Mouse (Mus musculus) thymus, postnatal 25 days (tissue): Measurements from ENCODE around the gene Ntm.

Experiments used
- DNase-seq: peaks from one replicate; pipeline ENCODE4 v3.0.0; 2022

The Ntm gene

DNA sequence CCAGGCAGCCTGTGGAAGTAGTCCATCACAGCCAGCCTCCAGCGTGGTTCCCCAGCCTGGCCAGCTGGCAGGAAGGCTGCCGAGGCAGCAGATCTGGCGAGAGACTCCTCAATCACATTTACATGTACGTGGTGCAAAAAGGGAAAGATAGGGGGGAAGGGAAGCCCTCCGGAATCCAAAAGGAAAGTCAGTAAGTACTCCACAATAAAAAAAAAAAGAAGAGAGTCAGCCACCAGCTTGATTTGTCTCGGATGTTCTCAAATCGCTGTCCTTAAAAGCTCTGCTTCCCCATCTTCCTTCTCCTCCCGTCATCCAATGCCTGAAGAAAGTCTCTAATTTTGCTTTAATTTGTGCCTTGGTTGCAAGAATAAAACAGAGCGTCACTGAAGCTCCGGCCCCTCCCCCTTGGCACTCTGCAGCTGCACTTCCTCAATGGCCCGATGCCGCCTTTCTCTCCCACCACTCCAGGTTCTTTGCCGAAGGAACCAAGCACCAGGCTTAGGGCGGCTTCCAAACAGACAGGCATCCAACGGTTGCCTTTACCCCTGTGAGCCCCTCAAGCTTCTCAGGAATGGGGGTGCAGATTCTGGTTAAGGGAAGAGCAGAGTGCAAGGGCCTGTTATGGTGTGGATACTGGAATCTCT is 212.4 kb downstream of the Ntm start:
- no peak for DNase-seq

DNA sequence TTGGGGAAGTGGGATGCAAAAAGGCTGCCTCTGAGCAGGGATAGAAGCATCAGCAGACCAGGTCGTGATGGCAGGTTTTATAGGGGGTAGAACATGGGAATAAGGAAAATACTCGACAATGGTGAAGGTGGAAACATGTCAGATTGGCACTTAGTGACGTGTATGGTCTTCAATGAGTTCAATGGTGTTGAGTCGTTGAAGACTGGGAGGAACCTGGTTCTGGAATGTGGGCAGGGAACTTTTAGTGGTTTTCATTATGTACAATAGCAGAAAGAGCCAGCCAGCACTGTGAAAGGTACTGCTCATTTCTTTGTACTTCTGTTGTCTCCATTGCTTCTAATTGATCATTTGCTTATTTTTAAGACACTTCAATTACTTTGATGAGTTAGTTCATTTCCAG is 214.9 kb downstream of the Ntm start:
- no peak for DNase-seq

DNA sequence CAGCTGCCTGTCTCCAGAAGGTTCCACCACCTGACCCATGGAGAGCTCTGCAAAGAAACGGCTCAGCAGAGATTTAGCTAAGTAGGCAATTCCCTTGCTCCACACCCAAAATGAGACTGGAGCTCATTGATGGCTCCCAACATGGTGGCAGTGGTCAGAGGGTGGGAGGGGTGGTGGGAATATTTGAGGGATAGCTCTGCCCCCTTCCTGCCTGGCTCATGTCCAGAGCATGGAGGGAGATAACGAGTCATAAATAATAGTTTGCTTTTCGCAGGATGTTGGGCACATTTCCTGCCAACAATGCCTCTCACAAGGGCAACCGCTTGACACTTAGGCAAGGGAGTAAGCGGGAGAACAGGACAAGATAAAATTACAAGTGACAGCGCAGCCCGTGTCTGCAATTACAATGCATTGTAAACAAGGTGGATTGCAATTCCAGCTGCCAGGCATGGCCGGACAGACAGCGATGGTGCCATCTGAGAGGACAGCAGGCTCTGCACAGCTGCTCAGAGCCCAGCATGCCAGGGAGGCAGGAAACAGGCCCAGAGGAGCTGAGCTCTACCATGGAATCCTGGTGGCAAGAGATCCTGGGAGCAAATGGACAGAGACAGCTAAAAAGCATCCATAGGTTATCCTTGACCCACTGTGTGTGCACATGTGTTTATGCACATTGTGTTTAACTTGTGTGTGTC is 224.0 kb downstream of the Ntm start:
- no peak for DNase-seq

DNA sequence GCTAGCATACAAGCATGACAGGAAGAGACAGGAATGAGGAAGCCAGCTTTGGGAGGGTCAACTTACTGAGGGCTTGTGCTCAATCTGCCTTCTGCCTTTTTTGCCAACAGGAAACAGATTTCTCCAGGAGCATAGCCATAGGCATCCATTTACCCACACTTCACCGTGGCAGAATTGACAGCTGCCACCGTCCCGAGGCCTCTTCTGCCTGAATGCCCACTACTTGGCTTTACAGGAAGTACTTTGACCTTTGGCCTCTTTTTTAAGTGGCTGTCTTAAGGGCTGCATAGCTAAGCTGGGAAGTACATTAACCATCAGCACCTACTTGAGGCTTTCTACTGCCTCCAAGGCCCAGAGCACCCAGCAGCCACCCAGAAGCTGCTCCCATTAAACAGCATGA is 226.9 kb downstream of the Ntm start:
- DNase-seq, result no peak

DNA sequence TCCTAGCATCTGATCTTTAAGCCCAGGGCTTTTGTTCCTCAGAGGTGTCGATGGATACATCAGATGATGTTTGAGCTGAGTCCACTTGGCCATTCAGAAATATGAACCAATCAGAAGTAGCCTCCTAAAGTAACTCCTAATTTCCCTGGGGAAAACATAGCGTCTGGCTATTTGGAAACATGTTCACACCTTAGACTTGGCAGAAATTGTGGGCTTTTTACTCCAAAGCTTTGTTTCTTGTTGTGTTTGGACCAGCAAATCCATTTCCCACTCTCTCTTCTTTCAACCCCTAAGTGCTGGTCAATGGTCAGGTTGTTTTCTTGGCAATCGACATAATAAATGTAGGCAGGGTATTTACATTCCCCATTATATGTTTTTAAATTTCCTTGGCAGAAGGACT is 230.0 kb downstream of the Ntm start:
- no peak for DNase-seq

DNA sequence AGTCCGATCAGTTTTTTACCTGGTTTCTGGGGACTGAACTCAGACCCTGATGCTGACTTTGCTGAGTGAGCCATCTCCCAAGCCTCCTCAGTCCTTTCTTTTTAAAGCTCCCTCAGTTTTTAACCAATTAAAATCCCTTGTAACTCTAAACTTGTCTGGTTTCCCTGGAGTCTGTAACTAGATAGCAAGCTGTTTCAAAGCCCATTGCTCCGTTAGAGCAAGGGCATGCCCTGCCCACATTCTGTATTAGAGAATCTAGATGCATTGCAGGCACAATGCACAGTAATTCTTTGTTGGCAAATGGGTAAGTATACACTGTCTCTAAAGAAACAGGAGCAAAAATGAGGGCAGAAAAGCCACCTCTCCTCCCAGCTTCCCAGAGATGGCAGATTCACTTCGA is 231.3 kb downstream of the Ntm start:
- no peak for DNase-seq

DNA sequence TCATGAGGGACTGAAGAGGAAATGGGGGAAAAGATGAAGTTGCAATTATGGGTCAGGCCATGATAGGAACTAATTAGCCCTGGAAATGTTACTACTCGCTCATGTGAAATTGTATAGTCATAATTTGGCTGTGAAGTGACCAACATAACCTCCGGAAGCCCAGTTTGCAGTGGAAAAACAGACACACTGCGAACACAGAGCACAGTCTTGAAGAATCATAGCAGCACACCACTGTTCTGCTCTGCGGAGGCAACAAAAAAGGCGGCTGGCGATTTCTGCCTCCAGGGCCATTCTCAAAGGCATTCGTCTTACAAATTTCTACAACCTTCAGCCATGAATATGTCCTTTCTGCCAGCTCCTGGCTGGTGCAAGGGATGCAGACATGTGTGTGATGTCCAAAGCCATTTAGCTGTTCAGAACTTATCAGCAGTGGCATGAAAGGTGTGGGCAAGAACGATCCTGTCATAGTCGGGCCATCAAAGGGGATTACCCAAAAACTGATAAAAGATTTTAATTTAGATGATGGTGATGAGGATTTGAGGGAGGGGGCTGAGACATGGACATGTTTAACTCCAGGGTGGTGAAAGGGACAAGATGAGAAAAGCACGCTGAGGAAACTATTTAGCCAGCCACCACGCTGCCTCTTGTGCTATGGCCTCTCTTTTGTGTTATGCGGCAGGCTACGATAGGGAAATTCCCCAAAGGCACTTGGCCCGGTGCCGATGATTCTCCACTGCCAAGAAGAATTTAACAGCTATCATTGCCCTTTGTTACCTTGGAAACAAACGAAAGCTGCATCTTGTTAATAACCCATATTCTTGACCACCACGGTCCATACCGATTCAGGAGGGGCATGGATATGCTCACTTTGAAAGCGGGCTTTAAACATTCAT is 235.2 kb downstream of the Ntm start:
- DNase-seq, result no peak

DNA sequence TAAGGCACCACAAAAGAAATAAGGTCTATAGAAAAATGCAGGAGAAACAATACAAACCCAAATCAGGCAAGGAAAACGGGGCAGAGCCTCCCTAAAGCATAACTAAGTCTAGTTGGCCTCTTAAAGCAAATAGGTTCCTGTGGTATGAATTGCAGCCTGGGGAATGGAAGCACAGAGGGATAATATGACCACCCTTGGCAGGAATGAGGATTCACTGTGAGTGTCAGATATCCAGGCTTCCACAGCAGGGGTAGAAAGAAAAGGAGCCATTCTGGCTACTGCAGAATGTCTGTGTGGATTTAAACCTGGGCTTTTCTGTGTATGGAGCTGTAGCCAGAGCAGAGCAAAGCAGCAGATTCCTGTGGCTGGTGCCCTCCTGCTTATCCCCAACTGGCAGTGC is 241.5 kb downstream of the Ntm start:
- no peak for DNase-seq

DNA sequence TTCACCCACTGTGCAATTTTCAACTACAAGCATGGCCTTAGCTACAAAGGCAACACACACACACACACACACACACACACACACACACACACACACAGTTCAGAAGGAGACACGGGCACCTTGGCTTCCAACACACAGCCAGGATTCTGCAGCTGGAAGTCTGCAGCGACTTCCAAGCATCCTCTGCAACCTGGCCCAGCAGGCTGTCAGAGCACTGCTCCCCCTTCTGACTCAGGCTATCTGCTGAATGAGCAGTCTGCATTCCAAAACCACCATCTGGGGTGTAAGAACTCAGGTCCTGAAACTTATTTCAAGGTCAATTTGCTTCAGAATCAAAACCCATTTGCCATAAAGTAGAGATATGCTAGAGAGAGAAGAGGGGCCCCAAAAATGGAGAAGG is 246.1 kb downstream of the Ntm start:
- no peak for DNase-seq

DNA sequence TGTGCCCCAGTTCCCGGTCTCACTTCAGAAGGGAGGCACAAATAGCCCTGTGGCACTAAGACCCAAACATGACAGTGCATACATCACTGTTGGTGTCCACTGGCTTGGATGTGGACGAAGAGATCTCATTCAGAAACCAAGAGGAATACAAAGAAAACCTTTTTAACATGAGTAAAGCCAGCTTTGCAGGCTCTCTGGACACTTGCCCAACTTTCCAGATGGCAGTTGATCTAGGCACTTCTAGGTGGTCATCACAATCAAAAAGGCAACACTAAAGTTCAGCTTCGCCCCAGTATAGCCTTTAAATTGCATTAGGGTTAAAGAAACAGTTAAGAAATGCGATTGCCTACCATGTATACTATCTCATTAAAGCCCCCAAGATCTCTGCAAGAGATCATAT is 264.7 kb downstream of the Ntm start:
- DNase-seq, result no peak

DNA sequence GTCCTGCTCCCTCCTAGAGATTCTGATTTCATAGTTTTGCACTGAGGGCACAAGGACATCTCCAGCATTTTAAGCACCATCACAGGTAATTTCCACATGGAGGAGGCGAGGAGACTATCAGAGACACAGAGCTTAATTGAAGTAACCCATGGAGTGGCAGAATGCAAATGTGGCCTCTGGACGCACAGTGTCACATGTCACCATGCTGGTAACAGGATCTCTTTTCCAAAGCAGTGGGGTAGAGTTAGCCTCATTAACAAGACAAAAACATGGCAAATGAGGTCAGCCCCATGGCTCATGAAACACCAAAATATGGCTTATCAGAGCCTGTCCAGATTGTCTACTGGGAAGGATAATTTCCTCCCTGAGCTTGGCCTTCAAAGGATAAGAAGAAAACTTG is 268.8 kb downstream of the Ntm start:
- DNase-seq, result no peak

DNA sequence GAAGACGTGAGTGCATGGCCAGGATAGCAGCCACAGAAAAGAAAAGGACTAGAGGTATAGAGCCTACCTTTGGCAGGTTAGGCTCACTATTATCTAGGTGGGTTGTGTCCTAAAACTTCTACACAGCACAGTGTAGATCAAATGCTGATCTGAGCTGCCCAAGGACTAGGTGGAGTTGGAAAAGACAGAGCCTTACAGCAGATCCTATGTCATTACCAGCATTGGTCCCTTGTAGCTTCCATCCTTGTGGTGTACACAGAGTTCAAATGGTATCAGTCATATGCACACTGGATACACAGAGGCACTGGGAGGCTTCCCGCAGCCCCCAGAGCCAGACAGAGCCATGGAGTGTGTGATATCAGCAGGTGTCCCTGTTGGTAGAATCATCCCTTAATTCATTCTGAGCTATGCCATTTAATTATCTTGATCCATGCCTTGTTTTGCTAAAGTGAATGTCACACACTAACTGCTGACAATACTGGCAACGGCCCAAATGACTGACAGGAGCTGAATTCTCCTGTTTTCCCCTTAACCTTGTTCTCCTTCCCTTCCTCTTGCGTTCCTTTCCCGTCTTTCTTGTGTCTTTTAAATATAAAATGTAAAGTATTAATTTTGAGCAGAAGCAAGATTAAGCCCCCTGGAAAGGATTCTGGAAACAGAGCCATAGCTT is 271.6 kb downstream of the Ntm start:
- no peak for DNase-seq

DNA sequence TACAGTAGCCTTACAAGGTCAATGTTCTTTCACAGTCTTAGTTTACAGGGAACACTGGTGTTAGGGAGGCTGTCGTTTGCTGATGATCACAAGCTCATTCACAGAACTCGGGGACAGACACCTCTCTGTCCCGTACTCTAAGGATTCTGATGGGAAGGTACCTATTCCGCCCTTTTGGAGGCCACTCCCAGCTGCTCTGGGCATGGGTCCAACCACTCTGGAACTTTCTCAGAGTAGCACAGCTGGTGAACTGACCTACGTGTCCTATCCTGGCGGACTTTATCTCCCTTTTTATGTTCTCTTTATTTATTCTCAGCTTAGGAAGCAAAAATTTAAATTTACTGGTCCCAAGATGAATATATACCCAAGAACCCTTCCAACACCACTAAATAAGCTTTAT is 280.7 kb downstream of the Ntm start:
- no peak for DNase-seq

DNA sequence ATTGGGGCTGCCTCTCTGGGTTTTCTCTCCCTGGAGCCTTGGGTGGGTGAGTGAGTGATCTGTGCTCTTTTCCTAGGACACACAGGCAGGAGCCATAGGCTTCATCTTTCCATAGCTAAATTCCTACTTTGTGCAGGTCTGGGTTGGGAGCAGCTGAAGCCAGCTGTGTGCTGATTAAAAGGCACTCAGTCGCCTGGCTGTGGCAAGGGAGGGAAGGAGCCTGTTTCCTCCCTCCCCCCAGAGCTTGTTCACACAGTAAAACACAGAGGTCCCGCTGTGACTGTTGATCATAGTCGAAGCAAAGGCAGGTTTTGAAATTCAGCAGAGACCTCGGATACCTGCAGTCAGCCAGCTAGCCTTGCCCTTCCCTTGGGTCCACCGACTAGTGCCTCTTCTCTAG is 282.3 kb downstream of the Ntm start:
- no peak for DNase-seq

DNA sequence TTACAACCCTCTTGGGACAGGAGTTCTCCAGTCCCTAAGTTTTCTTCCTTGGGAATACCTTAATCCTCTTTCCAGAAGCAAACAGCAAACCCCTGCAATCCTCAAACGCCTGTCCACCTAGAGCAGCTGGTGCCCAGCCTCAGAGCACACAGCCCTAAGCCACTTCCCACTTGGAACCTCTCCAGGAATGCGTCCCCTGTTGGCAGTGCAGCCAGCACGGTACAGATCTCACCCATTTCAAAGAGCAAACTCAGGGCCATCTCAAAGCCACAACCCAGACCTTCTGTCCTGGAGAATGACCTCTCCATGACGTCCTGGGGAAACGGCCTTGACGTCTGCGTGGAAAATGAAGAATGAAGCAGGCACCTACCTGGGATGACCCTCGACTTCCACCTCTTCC is 289.0 kb downstream of the Ntm start:
- no peak for DNase-seq

DNA sequence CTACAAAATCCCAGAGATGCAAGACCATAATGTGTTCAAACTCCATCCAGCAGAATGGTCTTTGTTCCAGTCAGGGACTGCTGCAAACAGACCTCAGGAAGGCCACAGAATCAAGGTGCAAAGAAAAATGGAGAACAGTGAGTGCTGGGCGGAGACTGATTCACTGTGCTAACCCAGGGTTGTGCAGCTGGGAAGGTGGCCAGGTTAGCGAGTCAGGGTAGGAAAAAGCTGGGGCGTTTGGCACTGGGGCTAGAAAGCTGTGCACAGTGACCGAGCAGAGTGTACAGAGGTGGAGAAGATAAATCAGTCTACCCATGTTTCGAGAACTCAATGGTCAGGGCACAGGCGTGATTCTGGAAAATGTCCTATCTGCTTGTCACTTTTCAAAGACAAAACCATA is 291.1 kb downstream of the Ntm start:
- no peak for DNase-seq

DNA sequence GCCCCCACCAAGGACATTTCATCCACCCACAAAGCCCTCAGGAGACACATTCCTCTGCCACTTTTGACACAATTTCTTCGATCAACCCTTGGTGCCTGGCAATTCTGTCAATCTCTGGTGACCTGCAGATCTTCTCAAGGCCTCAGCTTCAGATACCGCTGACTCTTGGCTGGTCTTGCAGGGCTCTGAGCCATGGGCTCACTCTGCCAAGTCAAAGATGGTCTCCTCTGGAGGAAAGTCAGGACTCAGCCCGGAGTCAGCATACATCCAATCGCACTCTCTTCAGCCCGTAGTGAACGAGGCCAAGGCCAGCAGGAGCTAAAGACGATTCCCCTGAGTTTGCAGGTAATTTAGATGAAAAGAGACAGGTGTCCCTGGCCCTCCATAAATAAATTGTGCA is 299.7 kb downstream of the Ntm start:
- DNase-seq, result no peak

DNA sequence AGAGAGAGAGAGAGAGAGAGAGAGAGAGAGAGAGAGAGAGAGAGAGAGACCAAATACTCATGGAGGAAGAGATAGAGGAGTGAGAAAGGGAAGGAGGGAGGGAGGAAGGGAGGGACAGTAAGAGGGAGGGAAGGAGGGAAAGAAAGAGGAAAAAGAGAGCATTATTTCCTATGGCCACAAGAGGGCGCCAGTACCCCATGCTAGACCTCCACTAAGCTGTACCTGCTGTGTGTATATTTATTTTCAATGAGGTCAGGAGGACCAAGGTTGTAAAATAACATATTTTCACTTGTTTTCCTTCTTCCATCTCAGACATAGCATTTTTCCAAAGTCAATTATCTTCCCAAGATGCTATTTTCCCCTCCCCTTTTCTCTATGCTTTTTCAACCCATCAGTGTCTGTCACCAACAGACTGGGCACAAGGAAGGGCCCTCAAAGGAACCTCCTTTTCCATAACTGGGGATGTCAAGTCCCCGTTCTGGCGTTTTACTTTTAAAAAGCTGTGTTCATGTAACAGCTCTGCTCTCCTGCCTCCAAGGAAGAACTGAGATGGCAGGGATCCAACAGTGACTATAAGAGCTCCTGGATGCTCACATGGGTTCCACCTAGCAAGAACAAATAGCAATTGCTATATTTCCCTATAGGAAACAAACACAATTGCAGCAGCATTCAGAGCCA is 301.3 kb downstream of the Ntm start:
- no peak for DNase-seq

DNA sequence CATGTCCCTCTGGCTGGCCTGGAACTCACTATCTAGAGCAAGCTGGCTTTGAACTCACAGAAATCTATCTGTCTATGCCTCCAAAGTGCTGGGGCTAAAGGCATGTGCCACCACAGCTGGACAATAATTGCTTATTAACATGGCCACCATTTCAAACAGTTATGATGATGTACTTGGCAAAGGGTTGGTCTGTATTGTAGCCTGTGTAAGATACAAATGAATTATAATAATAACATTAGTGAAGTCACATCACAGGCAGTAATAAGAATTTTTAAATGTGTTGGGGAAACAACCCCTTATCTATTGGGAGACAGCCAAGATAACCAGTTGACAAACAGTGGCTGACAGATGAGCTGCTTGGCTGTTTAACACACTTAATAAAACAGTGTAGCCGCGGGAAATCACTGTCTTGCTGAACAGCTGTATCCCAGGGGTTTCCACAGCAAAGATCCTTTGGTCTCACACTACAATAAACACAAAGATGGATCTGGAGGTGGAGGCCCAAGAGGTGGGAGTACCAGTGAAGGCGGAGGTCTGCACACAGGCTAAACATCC is 302.8 kb downstream of the Ntm start:
- no peak for DNase-seq

DNA sequence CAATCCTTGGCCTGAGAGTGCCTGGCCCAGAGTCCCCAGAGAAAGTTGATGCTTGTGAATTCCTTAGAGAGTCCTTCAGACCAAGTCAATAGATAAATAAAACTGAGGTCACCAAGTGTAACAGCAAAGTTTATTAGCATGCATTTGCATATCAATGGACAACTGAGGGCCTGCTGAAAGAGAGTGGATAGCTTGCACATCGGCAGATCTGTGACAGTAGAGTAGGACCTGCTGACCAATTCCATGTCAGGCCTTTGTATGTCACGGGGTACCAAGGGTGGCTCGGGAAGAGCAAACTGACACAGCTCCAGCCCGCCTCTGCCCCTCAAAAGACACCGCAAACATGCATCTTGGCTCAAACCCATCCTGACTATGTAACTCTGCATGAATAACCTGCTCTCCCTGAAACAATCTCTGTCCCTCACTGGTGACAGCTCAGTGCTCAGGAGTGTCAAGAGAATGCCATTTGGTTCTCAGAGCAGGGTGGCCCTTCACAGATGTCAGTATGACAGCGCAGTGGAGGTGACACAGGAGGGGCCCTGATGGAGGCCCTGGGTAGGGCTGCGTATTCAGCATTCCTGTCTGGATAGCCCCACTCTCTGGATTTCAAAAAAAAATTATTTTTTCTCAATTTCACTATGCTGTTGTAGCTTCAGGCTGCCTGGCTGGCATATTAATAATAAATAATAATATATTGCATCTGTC is 305.0 kb downstream of the Ntm start:
- no peak for DNase-seq

DNA sequence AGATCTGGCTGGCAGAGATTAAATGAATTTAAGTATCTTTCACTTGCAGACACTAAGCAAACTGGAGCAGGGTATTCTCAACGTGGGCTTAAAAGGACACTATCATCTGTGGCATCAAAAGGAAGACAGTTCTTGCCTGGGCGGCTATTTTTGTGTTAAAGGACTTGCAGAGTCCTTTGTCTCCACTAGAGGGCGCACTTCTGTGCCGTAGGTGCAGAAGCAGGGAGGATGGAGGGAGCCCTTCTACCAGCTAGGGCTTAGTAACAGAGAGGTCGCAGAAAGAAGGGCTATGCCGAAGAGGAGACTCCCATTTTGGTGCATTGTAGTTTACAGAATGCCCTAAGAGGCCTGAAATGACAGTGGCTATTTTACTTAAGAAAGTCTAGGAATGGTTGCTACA is 308.1 kb downstream of the Ntm start:
- DNase-seq, result no peak

DNA sequence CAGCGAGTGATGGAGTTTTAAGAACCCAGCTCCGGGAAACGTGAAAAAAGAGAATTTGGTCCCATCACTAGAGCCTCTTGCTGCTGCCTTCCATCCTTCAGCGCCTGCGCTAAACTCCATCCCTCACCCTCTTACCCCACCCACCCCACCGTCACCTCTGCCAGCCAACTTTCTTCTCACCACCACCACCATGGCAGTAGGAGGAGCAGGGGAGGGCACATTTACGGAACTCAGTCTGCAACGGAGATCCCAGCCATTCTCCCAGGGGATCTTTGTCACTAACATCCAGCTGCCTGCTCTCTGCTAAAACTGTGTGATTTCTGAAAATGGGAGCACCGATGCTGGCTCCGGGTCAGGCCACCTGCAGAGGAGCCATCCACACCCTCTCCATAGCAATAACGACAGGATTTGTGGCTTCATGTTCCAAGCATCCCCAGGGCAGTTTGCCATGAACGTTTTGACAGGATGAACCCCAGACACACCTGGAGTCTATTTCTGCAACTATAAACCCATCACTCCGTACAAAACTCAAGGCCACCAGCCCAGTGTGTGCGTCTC is 309.2 kb downstream of the Ntm start:
- no peak for DNase-seq
